19 mouse cellular contexts compared by ENCODE assay signal in genomic region chr13:42298766-42299165, GRCm38 (mm10). TPM values are rescaled to one million over a fixed set of nuclear protein-coding genes. Genes with fewer than 3 reads are reported as not detected.
DNase-seq lines count a peak whose midpoint lies in the region; ATAC-seq and TF ChIP-seq lines count a peak whose summit lies in the region.
"Had no signal": no experiment of that assay in that cellular context is flagged by ENCODE, and none has a peak within 500 bp of the region (broad histone marks: within the 10 kb centered on the region; RNA-seq: fewer than 3 reads in every experiment).

No protein-coding gene starts in this region.

- intact Hi-C loops in heart, adult 2 months (cut with DNase I) = loop anchor here (5.0 kb wide), 1 partner anchor 591 kb away; no protein-coding TSS in a partner anchor

- H3K9ac ChIP-seq in heart, adult 2 months (ENCODE audit: low read depth, low read length) = no peak overlapping the region
- no peak overlapping the region for H3K9ac ChIP-seq in heart, embryonic 11.5 days (ENCODE audit: low read depth, low read length)
- H3K9ac ChIP-seq in kidney, embryonic 16.5 days (replicated peaks; ENCODE audit: low read length) = no peak overlapping the region
- H3K9ac ChIP-seq in kidney, embryonic 15.5 days = no peak overlapping the region
- H3K9ac ChIP-seq: forebrain, postnatal 0 days; stomach, embryonic 15.5 days had no signal

- no peak for TF ChIP-seq POLR2A in heart, adult 2 months (IDR thresholded peaks at IDR 0.05; ENCODE audit: insufficient read depth, low read depth, low read length)

- no peak overlapping the region for H3K4me3 ChIP-seq in heart, adult 2 months
- H3K4me3 ChIP-seq in heart, embryonic 11.5 days (ENCODE audit: low read depth, low read length) = no peak overlapping the region
- no peak overlapping the region for H3K4me3 ChIP-seq in kidney, embryonic 16.5 days (ENCODE audit: low read length)
- H3K4me3 ChIP-seq in kidney, embryonic 15.5 days (replicated peaks) = no peak overlapping the region
- H3K4me3 ChIP-seq: erythroblast, embryonic 14.5 days; hindbrain, embryonic 10.5 days; left cerebral cortex, adult 2 months; stomach, embryonic 15.5 days had no signal

- TF ChIP-seq EP300 in heart, adult 2 months (IDR thresholded peaks at IDR 0.05; ENCODE audit: insufficient read depth, low read depth, low read length) = no peak

- ATAC-seq in heart, embryonic 11.5 days (replicated peaks; ENCODE audit: insufficient number of reproducible peaks, low FRiP score, low TSS enrichment) = no peak
- no peak for ATAC-seq in kidney, embryonic 16.5 days (ENCODE audit: low FRiP score, low TSS enrichment)
- no peak for ATAC-seq in kidney, embryonic 15.5 days (replicated peaks; ENCODE audit: low FRiP score)
- ATAC-seq: forebrain, postnatal 0 days had no signal

- H3K4me1 ChIP-seq in heart, adult 2 months (ENCODE audit: control insufficient read depth, insufficient read depth, low read length) = peaks cover 7% of the 10 kb centered on the region
- H3K4me1 ChIP-seq in heart, embryonic 11.5 days (ENCODE audit: control insufficient read depth, insufficient read depth, low read length) = peaks cover 14% of the 10 kb centered on the region
- H3K4me1 ChIP-seq in kidney, embryonic 16.5 days (ENCODE audit: insufficient read depth, low read length) = peaks cover 28% of the 10 kb centered on the region
- H3K4me1 ChIP-seq in kidney, embryonic 15.5 days = peaks cover 43% of the 10 kb centered on the region

- H3K79me2 ChIP-seq in heart, adult 2 months (replicated peaks; ENCODE audit: control insufficient read depth, insufficient read depth, low read length) = no peaks in the 10 kb centered on the region

- TF ChIP-seq CTCF in heart, adult 2 months (IDR thresholded peaks at IDR 0.05) = no peak

- H3K9me3 ChIP-seq in heart, embryonic 11.5 days (replicated peaks; ENCODE audit: control insufficient read depth, low read length) = no peaks in the 10 kb centered on the region
- no peaks in the 10 kb centered on the region for H3K9me3 ChIP-seq in kidney, embryonic 16.5 days (ENCODE audit: low read length)
- no peaks in the 10 kb centered on the region for H3K9me3 ChIP-seq in kidney, embryonic 15.5 days (replicated peaks)
- H3K9me3 ChIP-seq: hindbrain, embryonic 10.5 days; stomach, embryonic 15.5 days had no signal

- no peak overlapping the region for H3K4me2 ChIP-seq in heart, embryonic 11.5 days
- H3K4me2 ChIP-seq in kidney, embryonic 16.5 days (replicated peaks; ENCODE audit: low read depth, low read length) = no peak overlapping the region
- H3K4me2 ChIP-seq in kidney, embryonic 15.5 days = no peak overlapping the region
- H3K4me2 ChIP-seq: stomach, embryonic 15.5 days had no signal

- no peak for DNase-seq in heart, adult 2 months
- peak; percentile 37 for DNase-seq in kidney, adult 11 months
- DNase-seq in lung, postnatal 10 days = peak; percentile 53
- DNase-seq in frontal cortex, postnatal 36 days (ENCODE audit: low spot score in 2 of 2) = no peak
- no peak for DNase-seq in right cerebral cortex, adult 18-20 months
- DNase-seq: cerebellum, postnatal 10 days; embryo, embryonic 11 days; forebrain, postnatal 0 days; gastrocnemius, postnatal 14 days; midbrain, embryonic 14.5 days; spleen, adult 18-20 months; thymus, postnatal 36 days had no signal

- peak overlapping the region; percentile 79 for H3K27ac ChIP-seq in heart, adult 2 months
- H3K27ac ChIP-seq in heart, embryonic 11.5 days (ENCODE audit: low read depth, low read length) = no peak overlapping the region
- no peak overlapping the region for H3K27ac ChIP-seq in kidney, embryonic 16.5 days (ENCODE audit: low read length)
- H3K27ac ChIP-seq in kidney, embryonic 15.5 days = 0 out of 2 replicates have a peak overlapping the region, but pooled peaks have one; percentile 6
- H3K27ac ChIP-seq: hindbrain, embryonic 10.5 days; left cerebral cortex, adult 2 months; stomach, embryonic 15.5 days had no signal

- H3K27me3 ChIP-seq in heart, adult 2 months (ENCODE audit: control insufficient read depth, insufficient read depth, low read length) = no peaks in the 10 kb centered on the region
- H3K27me3 ChIP-seq in heart, embryonic 11.5 days (ENCODE audit: control insufficient read depth, insufficient read depth, low read length) = no peaks in the 10 kb centered on the region
- H3K27me3 ChIP-seq in kidney, embryonic 16.5 days (ENCODE audit: insufficient read depth, low read length) = peaks cover 14% of the 10 kb centered on the region
- peaks cover 18% of the 10 kb centered on the region for H3K27me3 ChIP-seq in kidney, embryonic 15.5 days

- no peaks in the 10 kb centered on the region for H3K36me3 ChIP-seq in heart, adult 2 months (ENCODE audit: control insufficient read depth, insufficient read depth, low read length)
- H3K36me3 ChIP-seq in heart, embryonic 11.5 days (ENCODE audit: control insufficient read depth, insufficient read depth, low read length) = no peaks in the 10 kb centered on the region
- H3K36me3 ChIP-seq in kidney, embryonic 16.5 days (ENCODE audit: insufficient read depth, low read length) = no peaks in the 10 kb centered on the region
- no peaks in the 10 kb centered on the region for H3K36me3 ChIP-seq in kidney, embryonic 15.5 days
- H3K36me3 ChIP-seq: hindbrain, embryonic 10.5 days; stomach, embryonic 15.5 days had no signal

RNA-seq across cellular contexts. Expression of gene Edn1, which starts 2.5 kb away (rescaled TPM):
- total RNA-seq in heart, adult 2 months (2021) = 1 to 10 TPM; 3.0 to 3.2 TPM
- polyA plus RNA-seq in heart, adult 2 months (2012; rRNA removed) = 2.2 and 4.4 TPM in 2 replicates
- 10.3 and 11.7 TPM in 2 replicates for polyA plus RNA-seq in heart, embryonic 11.5 days (2014; fragmentation: Nextera tagmentation; extraction: Ambion mirVana)
- polyA plus RNA-seq in kidney, embryonic 16.5 days (2015; fragmentation: Nextera tagmentation; extraction: Ambion mirVana) = 2.4 and 3.7 TPM in 2 replicates
- polyA plus RNA-seq in kidney, embryonic 15.5 days (2015; fragmentation: Nextera tagmentation; extraction: Ambion mirVana) = 2.4 and 2.6 TPM in 2 replicates
- polyA plus RNA-seq: erythroblast, embryonic 14.5 days had no signal

Comparison
In these comparisons a context has a peak if more than half of its experiments do, and no peak if none do; other contexts are left out.
1. H3K27ac ChIP-seq: peak in heart, adult 2 months (single experiment) and kidney, embryonic 15.5 days (single experiment); none in heart, embryonic 11.5 days (single experiment) and kidney, embryonic 16.5 days (single experiment).
2. DNase-seq: peak in kidney, adult 11 months (single experiment) and lung, postnatal 10 days (single experiment); none in heart, adult 2 months (0 of 2), frontal cortex, postnatal 36 days (0 of 2) and right cerebral cortex, adult 18-20 months (single experiment).